Mouse (Mus musculus): Measurements from ENCODE around the gene Hist1h4k.
A peak's percentile ranks its signal among the peaks of the same experiment; 100 is the strongest.
"Not testable (repeated sequence)": the region's sequence is repeated elsewhere in the genome, so short reads cannot be mapped to it uniquely, and the experiment has no call there.

Hist1h4k gene

DNA sequence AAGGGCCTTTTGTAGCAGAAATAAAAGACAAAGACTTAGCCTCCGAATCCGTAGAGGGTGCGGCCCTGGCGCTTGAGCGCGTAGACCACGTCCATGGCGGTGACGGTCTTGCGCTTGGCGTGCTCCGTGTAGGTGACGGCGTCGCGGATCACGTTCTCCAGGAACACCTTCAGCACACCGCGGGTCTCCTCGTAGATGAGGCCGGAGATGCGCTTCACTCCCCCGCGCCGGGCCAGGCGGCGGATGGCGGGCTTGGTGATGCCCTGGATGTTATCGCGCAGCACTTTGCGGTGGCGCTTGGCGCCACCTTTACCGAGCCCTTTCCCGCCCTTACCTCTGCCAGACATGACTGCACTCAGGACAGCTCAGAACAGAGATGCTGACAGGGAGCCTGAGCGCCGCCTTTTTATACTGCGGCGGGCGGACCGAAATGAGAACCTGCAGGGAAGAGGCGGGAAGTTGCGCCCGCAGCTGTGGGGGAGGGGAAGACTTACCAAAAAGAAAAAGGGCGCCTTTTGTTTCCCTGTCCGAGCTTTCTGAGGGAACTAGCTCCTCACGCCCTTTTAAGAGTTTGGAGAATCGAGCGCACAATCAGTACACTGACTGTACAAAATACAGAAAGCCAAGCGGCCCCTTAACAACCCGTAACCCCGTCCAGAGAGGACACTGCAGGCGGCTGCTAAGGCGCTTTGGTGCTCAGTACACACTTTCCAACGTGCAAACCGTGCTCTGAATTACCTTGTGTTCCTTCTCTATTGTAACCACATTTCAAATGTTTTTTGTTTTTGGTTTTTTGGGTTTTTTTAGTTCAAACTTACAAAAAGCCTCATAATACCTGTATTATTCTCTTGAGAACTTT is at the start of gene Hist1h4k:
TSS of gene Hist1h4k (minus strand) at position 347 of the 859 bp plus-strand sequence.
- peak; percentile 93 for DNase-seq (ENCODE audit: low spot score)

DNA sequence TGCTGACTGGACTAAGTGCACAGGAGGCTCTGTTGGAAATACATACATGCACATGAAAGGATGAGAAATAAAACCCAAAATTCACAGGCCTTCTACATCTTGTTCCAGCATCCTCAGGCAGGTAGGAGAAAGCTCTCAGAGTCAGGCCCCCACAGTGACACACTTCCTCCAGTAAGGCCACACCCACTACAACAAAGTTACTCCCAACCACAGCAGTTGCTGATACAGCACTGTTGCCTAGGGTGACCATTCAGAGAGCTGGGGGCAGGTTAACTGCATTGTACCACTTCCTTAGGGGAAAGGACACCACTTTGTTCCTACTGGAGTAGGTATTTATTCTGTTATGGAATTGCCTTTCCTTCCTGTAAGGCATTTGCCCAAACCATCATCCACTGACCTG is 46.9 kb upstream of the Hist1h4k start:
- not testable (repeated sequence) for DNase-seq (ENCODE audit: low spot score)

DNA sequence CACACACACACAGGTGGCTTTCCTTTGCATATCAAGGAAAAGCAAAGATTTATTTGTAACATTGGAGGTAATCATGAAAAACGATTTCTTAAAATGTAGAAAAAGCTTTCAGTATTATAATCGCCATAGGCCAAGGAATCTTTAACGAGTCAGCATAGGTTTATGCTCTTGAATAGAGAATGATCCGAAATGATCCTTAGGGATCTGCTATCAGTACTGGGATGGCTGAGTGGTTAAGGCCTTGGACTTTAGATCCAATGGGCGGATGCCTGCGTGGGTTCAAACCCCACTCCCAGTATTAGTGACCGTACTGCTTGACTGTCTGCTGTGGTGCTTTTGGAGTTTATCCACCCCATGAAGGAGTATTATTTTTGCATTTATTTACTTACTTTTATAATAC is 45.3 kb upstream of the Hist1h4k start:
- DNase-seq (ENCODE audit: low spot score): no peak

DNA sequence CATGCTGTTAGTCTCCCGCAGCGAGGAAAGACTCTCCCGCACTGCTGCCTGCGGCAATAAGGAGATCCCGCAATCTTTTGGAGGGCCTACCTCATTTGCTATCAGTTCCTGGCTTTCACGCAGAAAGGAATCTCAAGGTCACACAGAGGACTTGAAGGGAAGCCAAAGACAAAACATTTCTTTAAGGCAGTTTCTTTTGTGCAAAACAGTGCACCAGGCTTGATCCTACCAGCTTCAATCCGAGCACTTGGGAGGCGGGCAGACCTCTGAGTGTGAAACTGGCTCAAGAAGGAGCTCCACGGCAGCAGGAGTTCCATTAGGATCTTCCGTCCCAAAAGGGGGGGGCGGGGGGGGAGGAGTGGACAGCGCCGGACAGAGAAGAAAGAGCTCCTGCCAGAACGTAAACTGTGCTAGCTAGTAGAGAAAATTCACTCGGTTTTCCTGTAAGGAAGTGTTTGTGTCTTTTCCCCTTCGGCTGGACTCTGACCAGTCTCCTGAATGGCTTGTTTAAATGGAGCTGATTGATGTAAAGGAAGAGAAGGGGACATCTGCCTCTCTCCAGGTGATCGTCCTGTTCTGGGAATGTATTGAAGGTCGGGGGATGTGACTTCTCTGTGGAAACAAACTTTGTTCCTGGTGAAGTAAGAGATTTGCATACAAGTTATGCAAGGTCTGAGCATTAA is 40.4 kb upstream of the Hist1h4k start:
- peak; percentile 22 for DNase-seq (ENCODE audit: low spot score)

DNA sequence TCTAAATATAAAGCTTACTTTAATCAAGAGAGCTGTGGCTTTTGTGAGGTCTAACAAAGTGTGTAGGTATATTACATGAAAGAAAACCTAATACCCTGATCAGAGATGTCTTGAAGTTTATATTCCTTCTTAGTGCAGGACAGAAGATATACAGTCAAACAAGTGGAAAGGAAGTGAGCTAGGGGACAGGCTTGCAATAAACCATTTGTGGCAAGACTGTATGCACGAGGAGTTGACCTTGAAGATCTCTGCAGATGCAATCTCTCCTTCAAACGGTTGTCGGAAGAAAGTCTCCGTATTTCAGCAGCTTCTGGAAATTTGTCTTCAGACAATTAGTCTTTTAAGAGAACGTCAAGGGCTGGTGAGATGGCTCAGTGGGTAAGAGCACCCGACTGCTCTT is 39.6 kb upstream of the Hist1h4k start:
- DNase-seq (ENCODE audit: low spot score): no peak

DNA sequence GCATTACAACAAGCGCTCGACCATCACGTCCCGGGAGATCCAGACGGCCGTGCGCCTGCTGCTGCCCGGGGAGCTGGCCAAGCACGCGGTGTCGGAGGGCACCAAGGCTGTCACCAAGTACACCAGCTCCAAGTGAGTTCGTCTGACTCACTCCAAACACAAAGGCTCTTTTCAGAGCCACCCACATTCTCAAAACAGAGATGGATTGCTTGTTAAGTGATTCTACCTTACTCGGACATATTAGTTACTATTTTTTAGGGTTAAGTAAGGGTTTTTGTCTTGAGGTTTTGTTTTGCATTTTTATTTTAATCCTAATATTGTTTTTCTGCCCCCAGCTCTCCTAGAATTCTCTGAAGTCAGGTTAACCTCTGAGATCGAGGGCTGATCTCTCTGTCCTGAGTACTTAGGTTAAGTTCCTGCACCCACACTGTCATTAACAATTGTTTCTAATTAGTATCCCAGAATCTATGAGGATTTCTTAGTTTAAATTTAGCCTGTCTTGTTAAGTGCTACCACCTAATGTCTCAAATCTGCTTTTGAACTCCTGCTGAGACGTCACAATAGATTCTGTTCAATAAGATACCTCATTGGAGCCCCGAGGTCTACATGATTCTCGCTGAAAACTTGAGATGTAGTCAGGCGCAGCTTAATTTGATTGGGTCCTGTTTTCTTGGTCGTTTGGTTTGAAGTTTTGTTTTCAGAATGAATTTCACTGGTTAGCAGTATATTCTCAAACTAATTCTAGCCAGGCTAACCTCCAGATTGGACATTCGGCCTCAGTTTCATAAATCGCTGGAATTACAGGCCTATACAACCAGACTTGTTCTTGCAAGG is 37.7 kb upstream of the Hist1h4k start:
- no peak for DNase-seq (ENCODE audit: low spot score)

DNA sequence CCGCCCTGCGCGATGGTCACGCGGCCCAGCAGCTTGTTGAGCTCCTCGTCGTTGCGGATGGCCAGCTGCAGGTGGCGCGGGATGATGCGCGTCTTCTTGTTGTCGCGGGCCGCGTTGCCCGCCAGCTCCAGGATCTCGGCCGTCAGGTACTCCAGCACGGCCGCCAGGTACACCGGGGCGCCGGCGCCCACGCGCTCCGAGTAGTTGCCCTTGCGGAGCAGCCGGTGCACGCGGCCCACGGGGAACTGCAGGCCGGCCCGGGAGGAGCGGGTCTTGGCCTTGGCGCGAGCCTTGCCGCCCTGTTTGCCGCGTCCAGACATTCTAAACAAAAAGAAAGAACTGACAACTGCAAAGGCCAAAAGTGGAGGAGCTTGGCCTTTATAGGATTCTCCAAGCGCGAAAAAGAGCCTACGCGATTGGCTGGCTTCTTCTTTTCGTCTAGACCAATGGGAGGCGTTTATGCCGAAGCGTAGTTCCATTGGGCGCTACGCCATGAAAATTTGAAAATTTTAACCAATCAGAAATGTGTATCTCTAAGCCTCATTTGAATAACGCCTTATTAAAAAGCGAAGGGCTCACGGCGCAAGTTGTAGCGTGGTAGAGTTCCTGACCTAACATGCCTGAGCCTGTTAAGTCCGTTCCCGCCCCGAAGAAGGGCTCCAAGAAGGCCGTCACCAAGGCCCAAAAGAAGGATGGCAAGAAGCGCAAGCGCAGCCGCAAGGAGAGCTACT is 36.8 kb upstream of the Hist1h4k start, which contains the start of the genes Hist1h2an and Hist1h2bp:
TSS of gene Hist1h2an (minus strand) at position 320 of the 731 bp plus-strand sequence.
TSS of gene Hist1h2bp (plus strand) at position 563 of the 731 bp plus-strand sequence.
- peak; percentile 75 for DNase-seq (ENCODE audit: low spot score)

DNA sequence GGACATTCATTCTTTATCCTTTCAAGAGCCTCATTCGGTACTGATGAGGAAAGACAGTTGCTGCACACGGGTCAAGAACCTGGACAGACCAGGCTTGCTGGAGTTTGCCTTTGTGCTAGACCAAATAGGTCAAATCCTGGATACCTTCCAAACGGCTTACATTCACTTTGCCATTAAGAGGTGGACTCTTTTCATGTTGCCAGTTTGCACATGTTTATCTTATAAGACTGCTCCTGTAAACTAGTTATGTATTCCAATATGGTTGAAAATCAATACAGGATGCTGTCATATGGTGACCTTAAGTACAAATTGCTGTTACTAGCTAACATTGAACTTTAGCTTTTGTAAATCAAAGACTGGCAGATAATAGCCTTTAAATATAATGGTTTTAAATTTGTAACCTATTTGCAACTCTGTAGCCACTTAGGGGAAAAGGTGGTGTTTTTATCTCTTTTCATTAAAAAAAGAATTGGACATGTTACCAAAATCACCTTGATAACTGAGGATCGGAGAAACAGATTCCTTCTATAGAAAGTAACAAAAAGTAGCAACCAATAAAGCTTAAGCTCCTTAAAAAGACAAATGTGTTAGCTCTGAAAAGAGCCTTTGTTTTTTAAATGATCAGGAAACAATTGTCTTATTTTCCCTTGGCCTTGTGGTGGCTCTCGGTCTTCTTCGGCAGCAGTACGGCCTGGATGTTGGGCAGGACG is 36.0 kb upstream of the Hist1h4k start:
- DNase-seq (ENCODE audit: low spot score): no peak

DNA sequence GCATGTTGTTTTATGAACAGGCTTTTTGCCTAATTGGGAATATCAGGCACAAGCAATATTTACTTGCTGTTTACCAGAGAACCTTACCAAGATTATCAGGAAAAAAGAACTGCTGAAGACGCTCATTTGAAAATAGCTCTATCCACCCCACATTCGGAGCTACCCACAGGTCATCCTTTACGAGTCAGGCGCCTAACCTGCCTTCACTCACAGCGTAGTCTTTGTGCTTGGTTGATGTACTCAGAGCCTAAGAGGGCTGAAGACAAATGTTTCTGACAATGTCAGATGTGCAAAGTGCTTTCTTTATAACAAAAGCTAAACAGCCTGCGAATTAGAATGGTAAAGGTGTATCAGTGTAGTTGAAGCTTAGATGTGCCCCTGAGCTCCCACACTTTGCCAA is 34.0 kb upstream of the Hist1h4k start:
- no peak for DNase-seq (ENCODE audit: low spot score)

DNA sequence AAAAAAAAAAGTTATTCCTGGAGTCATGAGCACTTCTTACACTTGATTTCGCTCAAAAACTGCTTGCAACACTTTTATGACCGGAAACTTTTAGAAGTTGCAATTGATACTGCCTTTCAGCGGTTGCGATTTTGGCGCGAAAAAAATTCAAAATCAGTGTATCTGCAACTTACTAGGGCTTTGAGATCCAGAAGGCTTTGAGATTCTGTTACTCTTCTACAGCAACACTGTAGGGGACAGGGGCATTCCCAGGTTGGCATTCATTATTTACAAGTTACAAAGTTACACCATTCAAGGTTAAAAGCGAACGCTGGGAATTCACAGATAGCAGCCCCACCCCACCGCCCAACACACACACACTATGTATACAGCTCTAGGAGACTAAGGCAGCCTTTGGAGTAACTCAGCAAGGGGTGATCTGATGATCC is 33.4 kb upstream of the Hist1h4k start:
- no peak for DNase-seq (ENCODE audit: low spot score)

DNA sequence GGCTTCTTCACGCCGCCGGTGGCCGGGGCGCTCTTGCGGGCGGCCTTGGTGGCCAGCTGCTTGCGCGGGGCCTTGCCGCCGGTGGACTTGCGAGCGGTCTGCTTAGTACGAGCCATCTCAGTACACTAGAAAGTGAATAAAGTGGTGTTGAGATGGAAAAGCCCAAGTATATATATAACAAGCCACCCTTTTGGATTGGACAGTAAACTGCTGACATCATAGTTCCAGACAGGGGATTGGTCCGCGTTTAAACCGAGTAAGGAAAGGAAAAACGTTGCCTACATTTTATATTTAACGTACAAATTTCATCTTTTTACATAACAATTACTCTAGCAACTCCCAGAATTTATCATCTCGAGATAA is 32.9 kb upstream of the Hist1h4k start, which contains the start of gene Hist1h3i:
TSS of gene Hist1h3i (minus strand) at position 116 of the 363 bp plus-strand sequence.
- peak; percentile 43 for DNase-seq (ENCODE audit: low spot score)

DNA sequence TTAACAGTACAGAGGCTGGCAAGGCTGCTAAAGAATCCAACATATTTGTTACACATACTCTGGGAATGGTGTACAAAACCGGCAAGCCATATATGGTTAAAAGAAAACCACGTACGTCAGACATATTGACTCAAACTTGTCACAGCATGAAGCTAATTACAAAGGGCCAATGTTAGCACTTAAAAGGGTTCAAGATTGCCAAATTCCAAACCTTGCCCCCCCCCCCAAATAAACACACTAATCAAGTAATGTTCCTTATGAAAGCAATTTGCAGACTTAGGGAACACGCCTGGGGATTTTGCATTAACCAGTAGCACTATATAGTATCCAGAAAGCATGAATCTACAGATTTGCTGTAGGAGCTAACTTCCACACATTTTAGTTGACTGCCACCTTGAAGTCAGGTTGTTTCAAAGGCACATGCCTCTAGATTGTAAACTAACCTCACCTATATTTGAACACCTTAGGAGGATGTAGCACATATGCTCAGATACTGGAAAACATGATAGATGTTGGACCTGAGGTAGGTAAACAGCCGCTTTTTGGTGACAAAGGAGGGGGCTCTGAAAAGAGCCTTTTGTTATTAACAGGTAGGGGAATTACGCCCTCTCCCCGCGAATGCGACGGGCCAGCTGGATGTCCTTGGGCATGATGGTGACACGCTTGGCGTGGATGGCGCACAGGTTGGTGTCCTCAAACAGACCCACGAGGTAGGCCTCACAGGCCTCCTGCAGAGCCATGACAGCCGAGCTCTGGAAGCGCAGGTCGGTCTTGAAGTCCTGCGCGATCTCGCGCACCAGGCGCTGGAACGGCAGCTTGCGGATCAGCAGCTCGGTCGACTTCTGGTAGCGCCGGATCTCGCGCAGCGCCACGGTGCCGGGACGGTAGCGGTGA is 32.3 kb upstream of the Hist1h4k start:
- DNase-seq (ENCODE audit: low spot score): peak; percentile 15

DNA sequence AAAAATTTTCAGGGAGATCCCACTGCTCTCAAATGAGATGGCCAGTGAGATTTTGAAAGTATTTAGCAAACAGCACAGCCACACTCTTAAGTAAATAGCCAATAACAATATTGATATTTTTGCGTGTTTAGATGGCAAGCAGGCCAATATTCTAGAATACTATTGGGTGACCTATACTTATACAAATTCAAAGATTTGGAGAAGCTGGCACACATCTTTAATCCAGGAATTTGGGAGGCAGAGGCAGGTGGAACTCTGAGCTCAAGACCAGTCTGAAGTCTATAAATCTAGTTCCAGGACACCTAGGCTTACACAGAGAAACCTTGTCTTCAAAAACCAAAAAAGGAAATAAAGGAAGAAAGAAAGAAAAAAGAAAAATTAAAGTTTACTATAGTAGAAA is 31.3 kb upstream of the Hist1h4k start:
- no peak for DNase-seq (ENCODE audit: low spot score)

DNA sequence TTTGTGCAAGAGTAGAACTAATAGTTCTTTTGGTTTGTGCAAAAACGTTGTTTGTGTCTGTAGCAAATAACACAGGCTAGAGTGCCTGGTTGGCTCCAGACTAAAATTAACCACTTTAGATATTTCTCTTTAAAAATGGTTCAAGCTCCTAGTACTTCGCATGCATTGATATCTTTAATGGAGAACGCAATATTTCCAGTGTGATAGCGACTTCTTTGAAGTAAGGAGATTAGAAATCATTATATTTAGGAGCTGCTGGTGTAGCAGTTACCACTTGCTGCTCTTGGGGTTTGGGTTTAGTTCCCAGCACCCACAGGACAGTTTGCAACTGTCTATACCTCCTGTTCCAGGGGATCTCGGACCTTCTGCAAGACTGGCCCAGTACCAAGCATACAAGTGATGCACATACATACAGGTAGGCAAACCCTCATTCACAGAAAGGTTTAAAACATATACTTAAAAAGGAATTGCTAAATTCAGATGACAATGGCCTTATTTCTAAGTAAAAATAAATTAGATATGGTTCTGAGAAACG is 30.8 kb upstream of the Hist1h4k start:
- no peak for DNase-seq (ENCODE audit: low spot score)

DNA sequence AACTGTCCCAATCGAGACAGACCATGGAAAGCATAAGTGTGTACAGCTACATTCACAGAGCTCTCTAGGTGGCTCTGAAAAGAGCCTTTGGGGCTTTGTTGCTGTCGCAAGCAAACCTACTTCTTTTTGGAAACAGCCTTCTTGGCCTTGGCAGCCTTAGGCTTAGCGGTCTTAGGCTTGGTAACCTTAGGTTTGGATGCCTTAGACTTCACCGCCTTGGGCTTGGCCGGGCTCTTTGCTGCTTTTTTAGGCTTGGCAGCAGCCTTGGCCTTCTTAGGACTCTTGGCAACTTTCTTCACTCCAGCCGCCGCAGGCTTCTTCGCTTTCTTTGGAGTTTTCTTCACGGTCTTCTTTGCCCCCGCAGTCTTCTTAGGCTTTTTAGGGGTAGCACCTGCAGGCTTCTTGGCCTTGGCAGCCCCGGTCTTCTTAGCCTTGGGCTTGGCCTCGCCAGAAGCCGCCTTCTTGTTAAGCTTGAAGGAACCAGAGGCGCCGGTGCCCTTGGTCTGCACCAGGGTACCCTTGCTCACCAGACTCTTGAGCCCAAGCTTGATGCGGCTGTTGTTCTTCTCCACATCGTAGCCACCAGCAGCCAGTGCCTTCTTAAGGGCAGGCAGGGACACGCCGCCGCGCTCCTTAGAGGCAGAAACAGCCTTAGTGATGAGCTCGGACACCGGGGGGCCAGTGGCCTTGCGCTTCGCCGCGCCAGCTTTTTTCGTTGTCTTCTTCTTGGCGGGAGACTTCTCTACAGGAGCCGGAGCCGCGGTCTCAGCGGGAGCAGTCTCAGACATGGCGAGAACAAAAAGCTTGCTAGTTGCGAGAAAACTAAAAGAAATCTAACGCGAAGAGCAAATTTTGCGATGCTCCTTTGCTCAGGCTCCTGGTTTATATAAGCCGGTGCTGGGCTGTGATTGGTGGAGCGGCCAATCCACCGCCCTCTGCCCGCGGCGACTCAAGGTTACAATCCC is 29.7 kb upstream of the Hist1h4k start, which contains the start of gene Hist1h1b:
TSS of gene Hist1h1b (minus strand) at position 859 of the 965 bp plus-strand sequence.
- DNase-seq (ENCODE audit: low spot score): peak; percentile 71

DNA sequence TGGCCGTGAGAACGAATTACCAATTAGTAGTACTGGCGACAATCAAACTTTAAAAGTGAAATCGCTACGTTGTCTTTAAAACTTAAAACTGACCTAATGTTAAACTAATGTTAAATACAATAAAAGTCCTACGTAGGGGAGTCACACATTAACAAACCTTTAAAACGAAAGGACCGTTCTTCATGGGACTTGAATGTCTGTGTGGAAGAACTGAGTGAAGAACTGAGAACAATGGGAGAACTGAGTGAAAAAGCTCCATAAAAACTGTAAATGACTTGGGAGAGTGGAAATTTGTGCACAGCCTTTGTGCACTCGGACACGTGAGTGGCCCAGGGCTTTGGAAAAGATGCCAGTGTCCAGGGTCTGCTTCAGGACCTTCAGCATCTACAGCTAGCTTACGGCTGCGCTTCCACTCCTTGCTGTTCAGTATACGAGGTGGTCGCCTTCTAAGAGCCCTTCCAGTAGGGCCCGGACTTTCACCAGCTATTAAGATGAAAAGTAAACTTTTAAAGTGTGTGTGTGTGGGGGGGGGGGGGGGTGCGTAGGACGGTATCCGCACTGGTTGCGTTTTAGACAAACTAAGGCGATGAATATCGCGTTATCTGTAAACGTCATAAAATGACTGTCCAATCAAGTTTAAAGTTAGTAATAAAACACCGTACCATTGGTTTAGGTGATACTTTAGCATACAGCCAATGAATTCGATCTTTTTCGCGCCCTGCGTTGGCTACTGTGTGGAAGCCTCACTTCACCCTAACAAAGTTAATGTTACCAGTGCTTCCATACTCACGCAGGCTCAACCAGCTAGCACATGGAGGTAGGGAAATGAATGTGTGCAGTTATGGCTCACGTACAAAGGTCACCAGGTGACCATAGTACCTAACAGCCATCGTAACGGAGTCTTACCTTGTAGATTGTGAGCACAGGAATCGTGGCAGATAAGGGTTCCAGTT is 28.8 kb upstream of the Hist1h4k start:
- peak; percentile 54 for DNase-seq (ENCODE audit: low spot score)

DNA sequence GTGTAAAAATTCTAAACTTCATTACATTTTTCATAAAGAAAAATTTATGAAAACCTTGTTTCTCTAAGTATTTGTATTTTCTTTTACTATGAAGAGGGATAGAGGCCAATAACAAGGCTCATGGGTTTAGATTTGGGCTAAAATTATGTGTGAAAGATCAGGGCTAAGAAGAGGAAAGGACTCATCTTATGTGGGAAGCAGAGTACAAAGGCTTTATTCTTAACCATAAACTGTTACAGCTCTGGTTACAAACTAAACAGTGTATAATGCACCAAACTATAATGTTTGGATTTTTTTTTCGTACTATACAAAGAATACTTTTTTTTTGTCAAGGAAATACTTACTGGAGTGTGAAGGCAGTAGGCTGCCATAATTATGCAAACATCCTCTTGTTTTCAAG is 5.4 kb upstream of the Hist1h4k start:
- no peak for DNase-seq (ENCODE audit: low spot score)

All from ovary, postnatal 36 days (tissue).